Mouse (Mus musculus): Measurements from ENCODE around the gene Nans.

Nans gene

GRCm38 (mm10) chr4:46489028-46489925, at the start of gene Nans:
Gene Nans, plus strand, starts transcription at chr4:46489248.
- DNase-seq (ENCODE audit: low read depth, low spot score): peak; percentile 93

- DNase-seq (ENCODE audit: low read depth, low spot score): no peak
Observed at GRCm38 (mm10) chr4:46442501-46442900, 46.5 kb upstream of the Nans start.

DNA sequence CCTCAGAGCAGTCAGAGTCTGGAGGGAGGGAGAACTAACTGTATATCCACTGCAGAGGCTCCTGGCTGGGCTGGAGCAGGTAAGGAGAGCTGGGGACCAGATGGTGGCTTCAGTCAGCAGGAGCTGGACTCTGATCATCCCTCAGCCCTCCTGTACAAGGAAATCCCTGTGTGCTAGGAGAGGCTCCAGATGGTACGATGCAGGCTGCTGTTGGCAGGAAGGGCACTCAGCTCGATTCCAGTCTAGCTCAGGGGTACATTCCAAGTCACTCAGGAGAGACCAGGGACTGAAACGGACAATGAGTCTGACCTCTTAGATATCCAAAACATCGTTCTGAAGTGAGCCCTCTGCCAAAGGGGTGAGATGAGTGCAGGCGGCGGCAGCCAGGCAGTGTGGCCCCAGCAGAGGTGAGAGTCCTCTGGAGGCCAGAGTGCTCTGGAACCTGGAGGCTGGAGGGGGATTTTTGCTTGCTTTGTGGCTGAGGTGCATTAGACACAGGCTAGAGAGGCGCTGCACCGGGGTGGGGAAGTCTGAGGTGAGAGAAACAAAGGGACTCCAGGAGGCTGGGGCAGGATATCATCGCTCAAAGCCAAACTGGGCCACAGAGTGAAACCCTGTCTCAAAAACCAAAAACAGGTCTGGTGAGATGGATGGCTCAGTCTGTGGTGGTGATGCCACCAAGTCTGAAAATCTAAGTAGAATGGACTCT, 43.7 kb upstream of the Nans start:
- no peak for DNase-seq (ENCODE audit: low read depth, low spot score)

DNA sequence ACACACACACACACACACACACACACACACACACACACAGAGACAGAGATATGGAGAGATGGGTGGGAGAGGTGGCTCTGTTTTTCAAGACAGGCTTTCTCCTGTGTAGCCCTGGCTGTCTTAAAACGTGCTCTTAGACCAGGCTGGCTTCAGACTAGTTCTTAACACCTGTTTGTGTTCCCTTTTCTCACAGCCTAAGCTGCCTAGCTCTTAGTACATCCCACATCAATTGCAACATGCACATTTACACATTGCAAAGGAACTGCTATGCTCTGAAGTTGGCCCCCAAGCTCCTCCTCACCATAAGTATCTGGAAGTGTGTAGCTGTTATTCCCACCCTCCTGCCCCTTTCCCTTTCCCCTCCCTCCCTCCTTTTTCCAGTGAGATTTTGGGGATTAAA, 41.6 kb upstream of the Nans start:
- DNase-seq (ENCODE audit: low read depth, low spot score): no peak

- no peak for DNase-seq (ENCODE audit: low read depth, low spot score)
Observed at GRCm38 (mm10) chr4:46448886-46449285, 40.2 kb upstream of the Nans start.

GRCm38 (mm10) chr4:46450020-46450518, 39.0 kb upstream of the Nans start:
- no peak for DNase-seq (ENCODE audit: low read depth, low spot score)

DNA sequence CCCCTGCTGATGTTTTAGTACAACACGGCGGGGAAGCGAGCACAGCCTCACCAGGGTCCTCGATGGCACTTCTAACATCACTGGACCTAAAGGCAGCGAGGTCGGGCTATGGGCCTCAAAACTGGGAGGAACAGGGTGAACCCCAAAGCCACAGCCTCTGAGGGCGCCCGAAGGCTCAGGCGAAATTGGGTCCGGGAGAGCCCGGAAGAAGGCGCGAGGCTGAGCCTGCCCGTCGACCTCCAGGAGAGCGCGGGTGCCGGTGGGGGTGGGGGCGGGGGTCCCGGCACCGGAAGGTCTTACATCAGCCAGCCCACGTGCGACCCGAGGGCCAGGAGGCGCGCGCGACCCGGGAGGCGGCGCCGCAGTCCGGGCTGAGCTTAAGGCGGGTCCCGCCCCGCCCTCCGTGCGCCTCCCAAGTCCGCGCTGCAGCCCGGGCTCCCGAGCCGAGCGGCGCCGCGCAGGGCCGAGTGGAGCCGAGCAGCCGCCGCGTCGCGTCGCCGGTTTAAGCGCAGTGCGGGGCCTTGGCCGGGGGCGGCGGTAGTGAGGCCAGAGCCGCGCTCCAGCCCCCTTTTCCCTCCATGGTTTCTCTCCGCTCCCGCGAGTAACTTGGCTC, 38.4 kb upstream of the Nans start, which contains the start of gene Anp32b:
Gene Anp32b (plus strand): TSS at position 384 of the 613 bp plus-strand sequence.
- DNase-seq (ENCODE audit: low read depth, low spot score): peak; percentile 92

- DNase-seq (ENCODE audit: low read depth, low spot score): peak; percentile 35
Observed at GRCm38 (mm10) chr4:46451240-46451757, 37.7 kb upstream of the Nans start.

DNA sequence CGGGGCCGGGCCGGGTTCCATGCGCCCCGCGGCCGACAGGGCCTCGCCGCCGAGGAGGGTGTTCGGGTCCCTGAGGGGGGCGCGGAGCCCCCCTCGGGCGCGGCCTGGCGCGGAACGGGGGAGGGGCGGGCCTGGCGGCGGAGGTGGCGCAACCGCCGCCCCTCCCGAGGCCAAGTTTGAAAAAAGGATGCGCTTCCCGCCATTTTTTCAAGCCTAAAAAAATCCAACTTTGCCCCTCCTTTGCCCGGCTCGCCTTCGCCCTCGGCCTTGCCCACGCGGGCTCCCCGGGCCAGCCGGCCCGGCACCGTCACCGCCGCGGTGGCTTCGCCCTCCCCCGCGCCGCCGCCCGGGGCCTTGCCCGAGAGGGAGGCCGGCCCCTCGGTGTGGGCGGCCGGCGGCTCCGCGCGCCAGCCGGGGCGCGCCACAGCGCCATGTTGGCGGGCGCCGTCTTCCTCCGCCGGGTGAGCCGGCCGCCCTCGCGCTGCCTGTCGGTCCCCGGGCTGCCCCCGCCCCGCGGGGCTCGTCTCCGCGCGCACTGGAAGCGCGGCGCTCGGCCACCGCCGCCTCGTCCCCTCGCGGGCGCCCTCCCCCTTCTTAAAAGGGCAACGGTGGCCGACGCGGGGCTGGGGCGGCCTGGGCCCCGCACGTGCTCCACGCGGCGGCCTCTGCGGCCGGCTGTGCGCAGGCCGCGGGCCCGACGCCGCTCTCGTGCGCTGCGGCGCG, 37.1 kb upstream of the Nans start:
- peak; percentile 64 for DNase-seq (ENCODE audit: low read depth, low spot score)

DNA sequence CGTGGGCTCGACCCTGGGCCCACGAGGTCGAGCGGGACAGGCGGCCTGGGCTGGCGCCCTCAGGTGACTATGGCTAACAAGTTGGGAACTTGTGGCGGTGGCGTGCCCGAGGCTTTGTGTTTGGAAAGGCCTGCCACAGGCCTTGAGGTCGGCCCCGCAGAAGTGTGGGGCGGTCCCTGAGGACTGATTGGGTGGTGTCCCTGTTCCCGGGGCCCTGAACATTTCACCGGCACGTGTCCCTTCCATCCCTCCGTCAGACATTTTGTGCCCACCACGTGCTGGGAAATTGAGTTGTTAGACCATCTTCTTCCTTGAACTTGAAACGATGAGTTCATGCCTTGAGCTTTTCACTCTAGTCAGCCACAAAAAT, 36.6 kb upstream of the Nans start:
- peak; percentile 76 for DNase-seq (ENCODE audit: low read depth, low spot score)

DNA sequence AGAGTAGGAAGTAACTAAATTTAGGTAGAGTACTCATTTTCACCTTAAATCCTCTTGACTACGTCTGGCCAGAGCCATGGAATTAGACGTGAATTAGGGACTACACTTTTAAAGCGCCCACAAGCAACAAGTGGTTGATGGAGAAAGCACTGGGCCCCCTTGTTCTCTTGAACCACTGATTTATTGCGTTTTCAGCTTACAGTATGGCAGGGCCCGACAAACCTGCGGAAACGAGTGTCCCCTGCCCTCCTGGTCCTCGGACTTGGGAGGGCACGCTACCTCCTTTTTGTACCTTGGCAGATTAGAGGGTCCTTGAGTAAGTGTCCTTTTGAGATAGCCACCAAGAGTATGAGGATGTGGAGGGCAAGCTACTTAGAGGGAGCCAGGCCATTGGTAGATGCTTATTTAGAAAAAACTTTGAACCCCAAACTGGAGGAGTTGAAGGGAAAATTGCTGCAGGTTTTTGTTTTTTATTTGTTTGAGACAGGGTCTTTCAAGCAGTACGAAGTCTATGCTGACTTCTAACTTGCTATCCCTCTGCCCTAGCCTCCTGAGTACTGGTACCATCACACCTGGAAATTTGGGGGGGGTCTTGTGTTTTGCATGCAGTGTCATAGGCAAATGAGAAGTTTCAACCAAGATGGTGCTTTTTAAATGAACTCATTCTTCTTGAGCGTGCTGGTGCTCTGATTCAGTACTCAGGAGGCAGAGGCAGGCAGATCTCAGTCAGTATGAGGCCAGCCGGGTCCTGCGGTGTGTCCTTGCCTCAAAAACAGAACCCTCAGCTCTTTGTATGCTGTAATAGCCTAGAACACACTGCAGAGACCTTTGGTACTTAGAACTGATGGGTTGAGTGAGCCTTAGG, 36.0 kb upstream of the Nans start:
- DNase-seq (ENCODE audit: low read depth, low spot score): peak; percentile 17

DNA sequence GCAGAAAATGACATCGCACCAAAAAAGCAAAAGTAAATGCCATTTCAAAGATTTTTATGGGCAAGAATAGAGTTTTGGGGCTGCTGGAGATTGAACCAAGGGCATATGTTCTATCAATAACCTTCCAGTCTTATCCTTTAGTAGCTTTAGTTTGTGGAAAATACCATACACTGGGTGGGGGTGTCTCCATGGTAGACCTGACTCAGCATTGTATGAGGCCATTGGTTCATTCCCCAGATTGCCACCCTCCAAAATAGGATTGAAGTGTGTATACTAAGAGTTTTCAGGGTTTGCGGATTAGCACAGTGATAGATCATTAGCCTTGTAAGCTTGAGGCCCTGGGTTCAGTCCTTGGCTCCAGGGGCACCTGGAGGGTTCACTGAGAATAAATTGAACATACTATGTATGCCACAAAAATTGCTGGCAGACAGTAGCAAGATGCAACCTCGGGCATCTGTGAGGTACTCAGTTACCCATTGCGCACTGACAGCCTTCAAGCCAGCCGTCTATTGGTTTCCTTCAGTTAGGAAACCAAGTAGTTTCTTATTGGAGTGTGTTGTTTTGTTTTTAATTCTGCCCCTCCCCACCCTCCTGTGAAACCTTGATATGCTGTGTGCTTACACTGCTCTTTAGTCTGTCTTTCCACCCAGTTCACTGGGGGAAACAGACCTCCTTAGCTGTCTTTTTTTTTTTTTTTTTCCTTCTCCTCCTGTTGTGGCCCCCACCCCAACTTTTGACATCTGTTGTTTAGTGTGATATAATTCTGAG, 34.8 kb upstream of the Nans start:
- DNase-seq (ENCODE audit: low read depth, low spot score): no peak

- DNase-seq (ENCODE audit: low read depth, low spot score): no peak
Observed at GRCm38 (mm10) chr4:46456762-46457161, 32.3 kb upstream of the Nans start.

DNA sequence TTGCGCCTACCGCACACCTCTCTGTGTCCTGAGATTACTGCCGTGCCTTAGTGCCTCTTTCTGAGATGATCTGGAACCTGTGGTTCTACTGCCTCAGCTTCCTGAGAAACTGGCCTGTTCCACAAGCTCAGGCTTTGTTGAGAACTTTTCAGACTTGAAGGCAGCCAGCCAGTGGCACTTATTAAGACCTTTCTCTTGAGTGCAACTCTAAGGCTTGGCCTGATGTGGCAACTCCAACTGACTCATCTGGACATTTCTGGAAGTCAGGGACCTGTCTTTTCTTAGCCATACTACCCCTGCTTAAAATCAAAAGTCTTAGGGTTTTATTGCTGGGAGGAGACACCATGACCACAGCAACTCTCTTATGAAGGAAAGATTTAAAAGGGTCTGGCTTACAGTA, 31.9 kb upstream of the Nans start:
- no peak for DNase-seq (ENCODE audit: low read depth, low spot score)

DNA sequence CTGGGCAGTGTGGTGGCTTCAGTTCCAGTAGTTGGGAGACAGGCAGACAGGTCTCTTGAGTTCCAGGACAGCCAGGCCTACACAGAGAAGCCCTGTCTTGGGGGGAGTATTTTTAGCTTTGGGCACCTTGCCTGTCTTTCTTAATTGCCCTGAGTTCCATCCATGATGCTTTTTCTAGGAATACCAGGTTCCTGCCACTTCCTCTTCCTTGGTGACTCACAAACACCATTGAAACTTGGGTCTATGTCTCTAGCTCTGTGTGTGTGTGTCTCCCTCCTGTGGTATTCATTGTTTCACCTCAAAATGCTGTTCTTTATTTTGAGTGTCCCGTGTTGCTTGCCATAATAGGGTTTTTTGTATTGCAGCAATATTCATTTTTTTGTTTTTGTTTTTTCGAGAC, 30.6 kb upstream of the Nans start:
- no peak for DNase-seq (ENCODE audit: low read depth, low spot score)

GRCm38 (mm10) chr4:46463130-46463830, 25.8 kb upstream of the Nans start:
- peak; percentile 41 for DNase-seq (ENCODE audit: low read depth, low spot score)

DNA sequence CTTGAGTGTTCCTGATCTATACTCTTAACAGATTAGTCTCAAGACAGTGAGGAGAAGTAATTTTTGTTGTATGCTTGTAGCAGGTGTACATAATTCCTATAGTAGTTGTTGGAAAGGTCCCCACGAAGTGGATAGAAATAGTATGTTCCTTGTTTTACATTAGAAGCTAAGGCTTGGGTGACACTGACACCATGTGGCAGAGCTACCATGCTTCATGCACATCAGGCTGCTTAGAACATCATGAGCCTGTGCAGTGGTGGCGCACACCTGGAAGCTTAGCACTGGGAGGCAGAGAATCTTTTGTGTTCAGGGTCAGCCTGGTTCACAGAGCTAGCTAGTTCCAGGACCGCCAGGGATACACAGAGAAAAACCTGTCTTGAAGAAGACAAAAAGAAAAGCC, 23.3 kb upstream of the Nans start:
- DNase-seq (ENCODE audit: low read depth, low spot score): no peak

- no peak for DNase-seq (ENCODE audit: low read depth, low spot score)
Observed at GRCm38 (mm10) chr4:46475101-46475500, 13.9 kb upstream of the Nans start.

- no peak for DNase-seq (ENCODE audit: low read depth, low spot score)
Observed at GRCm38 (mm10) chr4:46479081-46479480, 10.0 kb upstream of the Nans start.
